Mouse (Mus musculus) forebrain, postnatal 0 days (tissue): ENCODE results near the gene Dedd2. TPM values are rescaled to one million over a fixed set of nuclear protein-coding genes. Genes with fewer than 3 reads are reported as not detected.

Experiments
- ATAC-seq: fragments of 200-750 bp; cut with Nextera tagmentation; 2 replicates; pipeline ENCODE4 v1.8.0; 2017; ENCODE audit warnings: mild to moderate bottlenecking, moderate library complexity
- DNase-seq: peaks from one replicate; pipeline ENCODE4 v3.0.0-alpha.2; 2015
- H3K27ac ChIP-seq: fragments of 300-500 bp; sonication (generic); 2 replicates; pipeline ENCODE4 v1.5.1; 2014; ENCODE audit warnings: low read depth, mild to moderate bottlenecking, antibody characterized with exemption, low read length, moderate library complexity, mixed read lengths
- H3K27me3 ChIP-seq: fragments of 300-500 bp; sonication (generic); 2 replicates; pipeline ENCODE4 v1.6.1; 2014; ENCODE audit warnings: mild to moderate bottlenecking, low read length, mixed read lengths; ENCODE audit not compliant: insufficient read depth
- H3K36me3 ChIP-seq: fragments of 300-500 bp; sonication (generic); 2 replicates; pipeline ENCODE4 v1.6.1; 2014; ENCODE audit warnings: mild to moderate bottlenecking, moderate library complexity; ENCODE audit not compliant: insufficient read depth
- H3K4me1 ChIP-seq: fragments of 300-500 bp; sonication (generic); 2 replicates; pipeline ENCODE4 v1.6.1; 2014; ENCODE audit warnings: antibody characterized with exemption; ENCODE audit not compliant: insufficient read depth
- H3K4me2 ChIP-seq: fragments of 300-500 bp; sonication (generic); 2 replicates; pipeline ENCODE4 v1.6.1; 2014; ENCODE audit warnings: low read depth, mild to moderate bottlenecking, moderate library complexity
- H3K4me3 ChIP-seq: fragments of 300-500 bp; sonication (generic); 2 replicates; pipeline ENCODE4 v1.5.1; 2014; ENCODE audit warnings: low read depth, low read length, mixed read lengths
- H3K9ac ChIP-seq: fragments of 300-500 bp; sonication (generic); 2 replicates; pipeline ENCODE4 v1.6.1; 2014; ENCODE audit warnings: mild to moderate bottlenecking
- H3K9me3 ChIP-seq: fragments of 300-500 bp; sonication (generic); 2 replicates; pipeline ENCODE4 v1.6.1; 2016; ENCODE audit warnings: low read length
- CTCF ChIP-seq: sonication (generic); IDR thresholded peaks from 2 replicates; pipeline ENCODE4 v1.5.1; 2016; ENCODE audit warnings: antibody characterized with exemption, control low read depth, low read depth
- WGBS: fragments of 180-500 bp; shearing (Covaris S2); extraction: QIAGEN DNeasy Blood & Tissue Kit; methylation state at CpG from one replicate; pipeline ENCODE4 v1.1.7; 2014; 5-methylcytosine and 5-hydroxymethylcytosine counted together
- polyA plus RNA-seq: library from polyadenylated mRNA; unstranded; fragments of >200 nt; fragmentation: Nextera tagmentation; extraction: Ambion mirVana; gene quantifications from 2 replicates; pipeline ENCODE4 v1.2.1, GENCODE M21; 2015
- total RNA-seq: library from RNA; depleted of rRNA; stranded (reverse); fragments of >200 nt; gene quantifications from 2 replicates; pipeline ENCODE4 v1.2.3, GENCODE M21; 2014

The Dedd2 gene
- total and polyA plus RNA-seq, 2 experiments from 2014 or later, result 17.3 to 23.4 TPM

- Histone ChIP-seq H3K9me3 (no peaks in the 10 kb centered on the region), H3K4me2 (no peak overlapping the region), H3K4me3 (no peak overlapping the region), H3K27ac (no peak overlapping the region), H3K9ac (no peak overlapping the region), H3K27me3 (no peaks in the 10 kb centered on the region), H3K4me1 (no peaks in the 10 kb centered on the region), H3K36me3 (peaks cover 83% of the 10 kb centered on the region)
- TF ChIP-seq CTCF, result no peak
- ATAC-seq (no peak), DNase-seq (no peak)
- 90% methylated on average over 1 of the region's 1 CpGs for WGBS
Observed at GRCm38 (mm10) chr7:25227523-25228300, 7.3 kb upstream of the Dedd2 start.

DNA sequence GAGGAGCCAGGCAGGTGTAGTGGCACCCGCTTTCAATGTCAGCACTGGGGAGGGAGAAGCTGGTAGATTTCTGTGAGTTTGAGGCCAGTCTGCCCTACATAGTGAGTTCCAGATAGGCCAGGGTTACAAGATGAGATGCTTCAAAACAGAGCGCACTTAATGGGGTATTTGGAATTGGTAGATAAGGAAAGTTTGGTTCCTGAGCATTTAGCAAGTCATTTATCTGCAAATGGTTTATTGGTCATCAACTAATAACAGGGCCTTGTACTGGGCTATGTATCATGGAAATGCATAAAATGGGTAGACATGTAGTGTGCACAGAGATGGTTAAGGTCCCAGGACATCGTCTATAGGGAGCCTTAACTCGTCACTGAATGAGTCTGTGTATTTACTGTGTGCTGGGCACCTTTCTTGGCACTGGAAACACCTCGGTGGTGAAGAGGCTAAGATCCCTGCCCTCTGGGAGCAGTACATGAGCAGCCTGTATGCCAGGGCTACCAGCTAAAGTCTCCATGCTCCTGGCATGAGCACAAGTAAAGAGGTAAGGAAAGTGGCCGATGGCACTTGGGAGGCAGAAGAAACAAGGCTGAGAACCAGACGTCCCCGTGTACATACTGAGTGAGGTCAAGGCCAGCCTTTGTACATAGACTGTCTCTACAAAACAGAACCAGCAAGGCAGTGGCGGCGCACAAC is 2.0 kb upstream of the Dedd2 start:
- H3K27me3 ChIP-seq, result no peaks in the 10 kb centered on the region
- H3K36me3 ChIP-seq, result peaks cover 31% of the 10 kb centered on the region
- ATAC-seq, result no peak
- TF ChIP-seq CTCF, result no peak
- no peak overlapping the region for H3K27ac ChIP-seq
- H3K4me1 ChIP-seq, result peaks cover 12% of the 10 kb centered on the region
- H3K4me3 ChIP-seq, result no peak overlapping the region; the same call in 1 of the 2 replicates
- peak overlapping the region; percentile 96 for H3K4me2 ChIP-seq
- WGBS, result 82% methylated on average over 10 of the region's 10 CpGs
- no peaks in the 10 kb centered on the region for H3K9me3 ChIP-seq
- DNase-seq, result no peak
- no peak overlapping the region for H3K9ac ChIP-seq

- no peaks in the 10 kb centered on the region for H3K9me3 ChIP-seq
- peaks cover 20% of the 10 kb centered on the region for H3K36me3 ChIP-seq
- WGBS, result under 1% methylated on average over 45 of the region's 45 CpGs
- DNase-seq (peak; percentile 99), ATAC-seq (peak; percentile 98)
- H3K4me3 ChIP-seq, result peak within 1 kb of the TSS; percentile 67
- peak within 1 kb of the TSS; percentile 96 for H3K4me2 ChIP-seq
- H3K9ac ChIP-seq, result peak within 1 kb of the TSS; percentile 79
- H3K27me3 ChIP-seq, result no peaks in the 10 kb centered on the region
- peaks cover 12% of the 10 kb centered on the region for H3K4me1 ChIP-seq
- peak; percentile 33 for TF ChIP-seq CTCF
- peak within 1 kb of the TSS; percentile 88 for H3K27ac ChIP-seq
Observed at GRCm38 (mm10) chr7:25221102-25221883, 878 bp upstream of the Dedd2 start, which contains the start of gene Zfp526. Zfp526 (plus strand) TSS chr7:25221425.

- Histone ChIP-seq H3K4me1 (peaks cover 12% of the 10 kb centered on the region), H3K4me2 (peak overlapping the region; percentile 96), H3K9me3 (no peaks in the 10 kb centered on the region), H3K27me3 (no peaks in the 10 kb centered on the region), H3K27ac (peak overlapping the region; percentile 88), H3K9ac (peak overlapping the region; percentile 76), H3K36me3 (peaks cover 15% of the 10 kb centered on the region; the same call in 1 of the 2 replicates), H3K4me3 (peak overlapping the region; percentile 67)
- DNase-seq (peak; percentile 95), ATAC-seq (peak; percentile 47)
- 3% methylated on average over 31 of the region's 31 CpGs for WGBS
- TF ChIP-seq CTCF, result no peak
Observed at GRCm38 (mm10) chr7:25219756-25220456, 509 bp downstream of the Dedd2 start.

- H3K4me2 ChIP-seq, result peak overlapping the region; percentile 96
- H3K9me3 ChIP-seq, result no peaks in the 10 kb centered on the region
- no peak for TF ChIP-seq CTCF
- no peak for DNase-seq
- peak overlapping the region; percentile 88; the same call in 1 of the 2 replicates for H3K27ac ChIP-seq
- peaks cover 13% of the 10 kb centered on the region; the same call in 1 of the 2 replicates for H3K36me3 ChIP-seq
- peak overlapping the region; percentile 67 for H3K4me3 ChIP-seq
- peak overlapping the region; percentile 76 for H3K9ac ChIP-seq
- H3K4me1 ChIP-seq, result peaks cover 12% of the 10 kb centered on the region
- 1% methylated on average over 16 of the region's 16 CpGs for WGBS
- no peaks in the 10 kb centered on the region for H3K27me3 ChIP-seq
- ATAC-seq, result no peak
Observed at GRCm38 (mm10) chr7:25219416-25219750, 1.0 kb downstream of the Dedd2 start.

DNA sequence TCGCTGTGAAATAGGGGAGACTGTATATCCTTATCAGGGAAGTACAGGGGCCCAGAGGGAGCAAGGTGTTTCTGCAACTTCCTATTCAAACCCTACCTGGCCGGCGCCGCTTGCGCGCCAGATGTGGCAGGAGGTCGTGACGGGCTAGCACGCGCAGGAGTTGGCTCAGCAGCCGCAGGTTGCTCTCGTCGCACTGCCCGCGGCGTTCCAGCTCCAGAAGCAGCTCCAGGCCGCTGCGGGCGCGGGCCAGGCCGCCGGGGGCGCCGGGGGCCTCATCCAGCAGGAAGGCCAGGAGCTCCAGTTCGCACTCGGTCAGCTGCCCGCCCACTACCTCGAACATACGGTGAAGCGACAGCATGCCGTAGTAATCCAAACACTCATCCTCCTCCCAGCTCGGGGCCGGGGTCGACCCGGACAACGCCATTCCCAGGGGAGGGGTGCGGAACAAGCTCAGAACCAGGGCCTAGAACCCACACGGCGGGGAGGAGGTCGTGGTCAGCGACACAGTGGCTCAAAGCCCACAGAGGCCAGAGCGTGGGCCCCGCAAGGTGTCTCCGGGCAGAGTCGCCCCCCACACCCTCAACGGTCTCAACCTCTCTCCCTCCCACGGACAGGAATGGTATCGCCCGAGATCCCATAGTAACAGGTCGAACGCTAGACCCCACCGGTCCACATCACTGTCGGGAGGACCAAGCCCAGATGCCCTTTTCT is 1.6 kb downstream of the Dedd2 start:
- peak overlapping the region; percentile 67 for H3K4me3 ChIP-seq
- H3K27me3 ChIP-seq, result no peaks in the 10 kb centered on the region
- peak; percentile 62 for DNase-seq
- 1% methylated on average over 53 of the region's 53 CpGs for WGBS
- no peak for ATAC-seq
- no peaks in the 10 kb centered on the region for H3K9me3 ChIP-seq
- H3K27ac ChIP-seq, result peak overlapping the region; percentile 88; the same call in 1 of the 2 replicates
- H3K4me2 ChIP-seq, result peak overlapping the region; percentile 96
- peaks cover 12% of the 10 kb centered on the region for H3K4me1 ChIP-seq
- peak overlapping the region; percentile 76 for H3K9ac ChIP-seq
- TF ChIP-seq CTCF, result peak; percentile 33; the same call in 1 of the 2 replicates
- peaks cover 14% of the 10 kb centered on the region; the same call in 1 of the 2 replicates for H3K36me3 ChIP-seq
